Mouse (Mus musculus) embryonic facial prominence, embryonic 13.5 days (tissue): ENCODE results near the gene Ptpre. TPM values are rescaled to one million over a fixed set of nuclear protein-coding genes. Genes with fewer than 3 reads are reported as not detected.

ENCODE experiments used
- ATAC-seq: fragments of 200-750 bp; cut with Nextera tagmentation; 2 replicates; pipeline ENCODE4 v1.8.0; 2017; ENCODE audit warnings: low read depth; ENCODE audit not compliant: insufficient number of reproducible peaks, insufficient read depth, low FRiP score, low TSS enrichment
- H3K27ac ChIP-seq: fragments of 300-500 bp; sonication (generic); 2 replicates; pipeline ENCODE4 v1.5.1; 2015; ENCODE audit warnings: moderate library complexity, mild to moderate bottlenecking, inconsistent platforms
- H3K27me3 ChIP-seq: fragments of 300-500 bp; sonication (generic); 2 replicates; pipeline ENCODE4 v1.6.1; 2015; ENCODE audit warnings: mild to moderate bottlenecking, inconsistent platforms
- H3K36me3 ChIP-seq: fragments of 300-500 bp; sonication (generic); 2 replicates; pipeline ENCODE4 v1.6.1; 2015; ENCODE audit warnings: mild to moderate bottlenecking, inconsistent platforms
- H3K4me1 ChIP-seq: fragments of 300-500 bp; sonication (generic); 2 replicates; pipeline ENCODE4 v1.6.1; 2015; ENCODE audit warnings: inconsistent platforms
- H3K4me2 ChIP-seq: fragments of 300-500 bp; sonication (generic); 2 replicates; pipeline ENCODE4 v1.6.1; 2015; ENCODE audit warnings: moderate library complexity, mild to moderate bottlenecking, inconsistent platforms
- H3K4me3 ChIP-seq: fragments of 300-500 bp; sonication (generic); 2 replicates; pipeline ENCODE4 v1.5.1; 2015; ENCODE audit warnings: mild to moderate bottlenecking, inconsistent platforms
- H3K9ac ChIP-seq: fragments of 300-500 bp; sonication (generic); 2 replicates; pipeline ENCODE4 v1.6.1; 2015; ENCODE audit warnings: mild to moderate bottlenecking, inconsistent platforms
- H3K9me3 ChIP-seq: fragments of 300-500 bp; sonication (generic); 2 replicates; pipeline ENCODE4 v1.6.1; 2016; ENCODE audit warnings: inconsistent platforms
- WGBS: fragments of 180-500 bp; shearing (Covaris S2); methylation state at CpG from one replicate; pipeline ENCODE4 v1.1.7; 2015; ENCODE audit warnings: mixed read lengths; 5-methylcytosine and 5-hydroxymethylcytosine counted together
- polyA plus RNA-seq: library from polyadenylated mRNA; unstranded; fragments of >200 nt; fragmentation: Nextera tagmentation; extraction: Ambion mirVana; gene quantifications from 2 replicates; pipeline ENCODE4 v1.2.1, GENCODE M21; 2015

Gene Ptpre
- polyA plus RNA-seq, 1 experiment from 2014 or later, result 5.3 TPM

- H3K9ac ChIP-seq, result no peak overlapping the region
- H3K4me1 ChIP-seq, result peaks cover 18% of the 10 kb centered on the region
- H3K36me3 ChIP-seq, result no peaks in the 10 kb centered on the region
- no peaks in the 10 kb centered on the region for H3K27me3 ChIP-seq
- 69% methylated on average over 7 of the region's 7 CpGs for WGBS
- H3K27ac ChIP-seq, result no peak overlapping the region
- no peak overlapping the region for H3K4me3 ChIP-seq
- ATAC-seq, result no peak
- H3K4me2 ChIP-seq, result no peak overlapping the region
- no peaks in the 10 kb centered on the region for H3K9me3 ChIP-seq
Observed at GRCm38 (mm10) chr7:135580306-135581091, 43.2 kb downstream of the Ptpre start.

- H3K27me3 ChIP-seq, result no peaks in the 10 kb centered on the region
- no peak for ATAC-seq
- no peak overlapping the region for H3K27ac ChIP-seq
- no peaks in the 10 kb centered on the region for H3K36me3 ChIP-seq
- H3K4me3 ChIP-seq, result no peak overlapping the region
- H3K9ac ChIP-seq, result no peak overlapping the region
- peaks cover 18% of the 10 kb centered on the region for H3K4me1 ChIP-seq
- H3K4me2 ChIP-seq, result no peak overlapping the region
- H3K9me3 ChIP-seq, result no peaks in the 10 kb centered on the region
- 81% methylated on average over 5 of the region's 5 CpGs for WGBS
Observed at GRCm38 (mm10) chr7:135581128-135581527, 43.8 kb downstream of the Ptpre start.

GRCm38 (mm10) chr7:135585125-135585687 lies 47.9 kb downstream of the Ptpre start:
- Histone ChIP-seq H3K4me1 (peaks cover 8% of the 10 kb centered on the region), H3K27ac (no peak overlapping the region), H3K9me3 (no peaks in the 10 kb centered on the region), H3K27me3 (no peaks in the 10 kb centered on the region), H3K9ac (no peak overlapping the region), H3K36me3 (no peaks in the 10 kb centered on the region), H3K4me3 (no peak overlapping the region), H3K4me2 (no peak overlapping the region)
- no peak for ATAC-seq
- WGBS, result 85% methylated on average over 1 of the region's 1 CpGs

GRCm38 (mm10) chr7:135586402-135586801 lies 49.1 kb downstream of the Ptpre start:
- no peaks in the 10 kb centered on the region for H3K36me3 ChIP-seq
- ATAC-seq, result no peak
- no peak overlapping the region for H3K9ac ChIP-seq
- H3K27me3 ChIP-seq, result no peaks in the 10 kb centered on the region
- no peak overlapping the region for H3K4me3 ChIP-seq
- WGBS, result 23% methylated on average over 4 of the region's 4 CpGs
- H3K4me1 ChIP-seq, result peaks cover 8% of the 10 kb centered on the region
- peak overlapping the region; percentile 68 for H3K27ac ChIP-seq
- no peak overlapping the region for H3K4me2 ChIP-seq
- H3K9me3 ChIP-seq, result no peaks in the 10 kb centered on the region

- 59% methylated on average over 2 of the region's 2 CpGs for WGBS
Observed at GRCm38 (mm10) chr7:135587821-135588575, 50.7 kb downstream of the Ptpre start.

GRCm38 (mm10) chr7:135588620-135589309 lies 51.5 kb downstream of the Ptpre start:
- H3K4me2 ChIP-seq, result no peak overlapping the region
- no peaks in the 10 kb centered on the region for H3K27me3 ChIP-seq
- H3K4me3 ChIP-seq, result no peak overlapping the region
- no peak overlapping the region for H3K27ac ChIP-seq
- 75% methylated on average over 8 of the region's 8 CpGs for WGBS
- H3K9ac ChIP-seq, result no peak overlapping the region
- peaks cover 8% of the 10 kb centered on the region for H3K4me1 ChIP-seq
- ATAC-seq, result no peak
- no peaks in the 10 kb centered on the region for H3K36me3 ChIP-seq
- no peaks in the 10 kb centered on the region for H3K9me3 ChIP-seq

More at GRCm38 (mm10) chr7:135587821-135588575, 50.7 kb downstream of the Ptpre start:
- Histone ChIP-seq H3K27ac (no peak overlapping the region), H3K4me2 (no peak overlapping the region), H3K9ac (no peak overlapping the region), H3K4me3 (no peak overlapping the region), H3K4me1 (peaks cover 8% of the 10 kb centered on the region), H3K27me3 (no peaks in the 10 kb centered on the region), H3K36me3 (no peaks in the 10 kb centered on the region), H3K9me3 (no peaks in the 10 kb centered on the region)
- no peak for ATAC-seq

GRCm38 (mm10) chr7:135591461-135591860 lies 54.2 kb downstream of the Ptpre start:
- WGBS, result 82% methylated on average over 2 of the region's 2 CpGs
- ATAC-seq, result no peak
- Histone ChIP-seq H3K4me3 (no peak overlapping the region), H3K9me3 (no peaks in the 10 kb centered on the region), H3K36me3 (no peaks in the 10 kb centered on the region), H3K4me1 (peaks cover 24% of the 10 kb centered on the region), H3K4me2 (no peak overlapping the region), H3K27me3 (no peaks in the 10 kb centered on the region), H3K27ac (no peak overlapping the region), H3K9ac (no peak overlapping the region)

- no peak for ATAC-seq
- Histone ChIP-seq H3K27ac (no peak overlapping the region), H3K9me3 (no peaks in the 10 kb centered on the region), H3K9ac (no peak overlapping the region), H3K27me3 (no peaks in the 10 kb centered on the region), H3K4me3 (no peak overlapping the region), H3K36me3 (no peaks in the 10 kb centered on the region), H3K4me2 (no peak overlapping the region), H3K4me1 (peaks cover 37% of the 10 kb centered on the region)
- WGBS, result 72% methylated on average over 5 of the region's 5 CpGs
Observed at GRCm38 (mm10) chr7:135593286-135593685, 56.0 kb downstream of the Ptpre start.

GRCm38 (mm10) chr7:135593825-135594224 lies 56.5 kb downstream of the Ptpre start:
- H3K4me3 ChIP-seq, result no peak overlapping the region
- WGBS, result 88% methylated on average over 3 of the region's 3 CpGs
- H3K27me3 ChIP-seq, result no peaks in the 10 kb centered on the region
- H3K4me1 ChIP-seq, result peaks cover 43% of the 10 kb centered on the region
- no peak for ATAC-seq
- H3K36me3 ChIP-seq, result no peaks in the 10 kb centered on the region
- no peak overlapping the region for H3K4me2 ChIP-seq
- H3K27ac ChIP-seq, result no peak overlapping the region
- H3K9me3 ChIP-seq, result no peaks in the 10 kb centered on the region
- H3K9ac ChIP-seq, result no peak overlapping the region

- WGBS, result 65% methylated on average over 7 of the region's 7 CpGs
- H3K27ac ChIP-seq, result no peak overlapping the region
- no peak for ATAC-seq
Observed at GRCm38 (mm10) chr7:135594676-135595075, 57.4 kb downstream of the Ptpre start.

GRCm38 (mm10) chr7:135595640-135596174 lies 58.4 kb downstream of the Ptpre start:
- peaks cover 55% of the 10 kb centered on the region for H3K4me1 ChIP-seq
- 45% methylated on average over 5 of the region's 5 CpGs for WGBS
- no peaks in the 10 kb centered on the region for H3K9me3 ChIP-seq
- no peaks in the 10 kb centered on the region for H3K36me3 ChIP-seq
- no peak overlapping the region for H3K4me3 ChIP-seq
- H3K9ac ChIP-seq, result no peak overlapping the region
- ATAC-seq, result no peak
- no peak overlapping the region for H3K4me2 ChIP-seq
- H3K27ac ChIP-seq, result no peak overlapping the region
- H3K27me3 ChIP-seq, result no peaks in the 10 kb centered on the region

More at GRCm38 (mm10) chr7:135594676-135595075, 57.4 kb downstream of the Ptpre start:
- no peaks in the 10 kb centered on the region for H3K27me3 ChIP-seq
- peaks cover 50% of the 10 kb centered on the region for H3K4me1 ChIP-seq
- H3K4me2 ChIP-seq, result no peak overlapping the region
- H3K9me3 ChIP-seq, result no peaks in the 10 kb centered on the region
- no peak overlapping the region for H3K9ac ChIP-seq
- no peak overlapping the region for H3K4me3 ChIP-seq
- H3K36me3 ChIP-seq, result no peaks in the 10 kb centered on the region
